Mouse (Mus musculus) forebrain, embryonic 12.5 days (tissue): ENCODE data around the gene Dab2. TPM values are rescaled to one million over a fixed set of nuclear protein-coding genes. Genes with fewer than 3 reads are reported as not detected.

Experiments used
- ATAC-seq: fragments of 200-750 bp; cut with Nextera tagmentation; 2 replicates; pipeline ENCODE4 v1.8.0; 2017; ENCODE audit warnings: moderate TSS enrichment; ENCODE audit not compliant: low FRiP score
- H3K27ac ChIP-seq: fragments of 300-500 bp; sonication (generic); 2 replicates; pipeline ENCODE4 v1.5.1; 2016; ENCODE audit warnings: mild to moderate bottlenecking
- H3K27me3 ChIP-seq: fragments of 300-500 bp; sonication (generic); 2 replicates; pipeline ENCODE4 v1.6.1; 2016; ENCODE audit warnings: mild to moderate bottlenecking
- H3K36me3 ChIP-seq: fragments of 300-500 bp; sonication (generic); replicated peaks from 2 replicates; pipeline ENCODE4 v1.6.1; 2016; ENCODE audit warnings: mild to moderate bottlenecking
- H3K4me1 ChIP-seq: fragments of 300-500 bp; sonication (generic); 2 replicates; pipeline ENCODE4 v1.6.1; 2016
- H3K4me2 ChIP-seq: fragments of 300-500 bp; sonication (generic); 2 replicates; pipeline ENCODE4 v1.6.1; 2016; ENCODE audit warnings: mild to moderate bottlenecking, moderate library complexity
- H3K4me3 ChIP-seq: fragments of 300-500 bp; sonication (generic); replicated peaks from 2 replicates; pipeline ENCODE4 v1.5.1; 2016; ENCODE audit warnings: mild to moderate bottlenecking
- H3K9ac ChIP-seq: fragments of 300-500 bp; sonication (generic); 2 replicates; pipeline ENCODE4 v1.6.1; 2016; ENCODE audit warnings: mild to moderate bottlenecking
- H3K9me3 ChIP-seq: fragments of 300-500 bp; sonication (generic); 2 replicates; pipeline ENCODE4 v1.6.1; 2016
- WGBS: fragments of 180-500 bp; shearing (Covaris S2); methylation state at CpG from one replicate; pipeline ENCODE4 v1.1.7; 2016; 5-methylcytosine and 5-hydroxymethylcytosine counted together
- polyA plus RNA-seq: library from polyadenylated mRNA; unstranded; fragments of >200 nt; fragmentation: Nextera tagmentation; extraction: Ambion mirVana; gene quantifications from 2 replicates; pipeline ENCODE4 v1.2.1, GENCODE M21; 2016

Dab2 gene
- polyA plus RNA-seq, 1 experiment from 2014 or later = 37.4 TPM

DNA sequence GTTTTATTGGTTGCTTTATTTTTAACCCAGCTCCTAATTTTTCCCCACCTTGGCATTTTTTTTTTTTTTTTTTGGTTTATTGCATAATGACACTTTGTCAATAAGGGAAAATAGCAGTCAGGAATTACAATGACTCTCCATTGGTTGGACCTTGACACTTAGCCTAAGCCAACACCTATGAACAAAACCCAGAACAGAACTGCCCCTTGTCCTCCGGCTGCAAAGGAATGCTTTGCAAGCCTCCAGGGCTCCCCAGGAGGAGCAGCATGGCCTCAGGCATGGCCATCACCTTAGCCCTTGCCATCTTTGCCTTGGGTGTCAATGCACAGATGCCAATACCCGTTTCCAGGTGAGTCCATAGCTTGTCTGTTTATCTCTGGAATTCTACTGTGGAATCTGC lies 145.5 kb downstream of the Dab2 start, which contains the start of gene C9:
TSS of gene C9 (plus strand) at position 193 of the 400 bp plus-strand sequence.
- no peak within 1 kb of the TSS for H3K4me2 ChIP-seq
- H3K4me1 ChIP-seq = peaks cover 10% of the 10 kb centered on the region
- no peak within 1 kb of the TSS for H3K9ac ChIP-seq
- ATAC-seq = no peak
- no peaks in the 10 kb centered on the region for H3K27me3 ChIP-seq
- H3K27ac ChIP-seq = no peak within 1 kb of the TSS
- 64% methylated on average over 2 of the region's 2 CpGs for WGBS
- H3K36me3 ChIP-seq = no peaks in the 10 kb centered on the region
- no peak within 1 kb of the TSS for H3K4me3 ChIP-seq
- no peaks in the 10 kb centered on the region for H3K9me3 ChIP-seq

DNA sequence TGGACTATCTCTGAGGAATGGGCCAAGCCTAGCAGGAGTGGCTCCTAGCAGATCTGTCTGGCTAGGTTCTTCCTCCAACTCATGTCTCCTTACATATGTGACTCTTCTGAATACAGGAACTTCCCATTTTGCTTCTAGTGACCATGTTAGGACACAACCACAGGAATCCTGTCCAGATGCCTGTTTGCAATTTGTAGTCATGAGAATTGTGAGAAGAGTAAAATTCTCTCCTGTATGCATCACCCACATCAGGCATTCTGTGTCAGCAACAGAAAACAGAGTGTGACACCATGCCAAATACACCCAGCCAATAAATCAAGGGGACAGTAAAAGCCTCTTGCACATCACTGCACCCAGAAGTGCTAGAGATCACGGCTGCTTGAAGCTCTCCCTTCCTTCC lies 146.6 kb downstream of the Dab2 start:
- Histone ChIP-seq H3K9ac (no peak overlapping the region), H3K27me3 (no peaks in the 10 kb centered on the region), H3K4me1 (peaks cover 10% of the 10 kb centered on the region), H3K4me3 (no peak overlapping the region), H3K36me3 (no peaks in the 10 kb centered on the region), H3K27ac (no peak overlapping the region), H3K9me3 (no peaks in the 10 kb centered on the region), H3K4me2 (no peak overlapping the region)
- ATAC-seq = no peak
- 75% methylated on average over 1 of the region's 1 CpGs for WGBS

DNA sequence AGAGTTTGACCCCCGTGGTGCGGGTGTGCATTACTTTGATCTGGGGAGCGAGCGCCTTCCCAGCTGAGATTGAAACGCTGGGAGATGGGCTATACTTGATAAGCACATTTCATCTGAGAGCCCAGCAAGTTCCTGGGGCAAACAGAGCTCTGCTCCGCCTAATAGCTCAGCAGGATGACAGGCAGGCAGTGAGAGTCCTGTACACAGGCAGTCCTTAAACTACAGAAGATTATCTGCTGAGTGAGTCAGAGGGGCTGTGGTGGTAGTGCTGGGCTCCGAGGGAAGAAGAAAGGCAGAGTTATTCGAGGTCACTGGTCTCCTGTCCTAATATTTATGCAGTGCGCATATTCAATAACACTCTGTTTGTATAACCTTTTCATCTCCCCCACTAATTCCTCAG lies 149.3 kb downstream of the Dab2 start:
- Histone ChIP-seq H3K4me3 (no peak overlapping the region), H3K9me3 (no peaks in the 10 kb centered on the region), H3K27me3 (no peaks in the 10 kb centered on the region), H3K27ac (no peak overlapping the region), H3K4me1 (peaks cover 10% of the 10 kb centered on the region), H3K9ac (no peak overlapping the region), H3K36me3 (no peaks in the 10 kb centered on the region), H3K4me2 (no peak overlapping the region)
- ATAC-seq = 0 out of 2 replicates have a peak, but pooled peaks have one; percentile 55
- 35% methylated on average over 9 of the region's 9 CpGs for WGBS

DNA sequence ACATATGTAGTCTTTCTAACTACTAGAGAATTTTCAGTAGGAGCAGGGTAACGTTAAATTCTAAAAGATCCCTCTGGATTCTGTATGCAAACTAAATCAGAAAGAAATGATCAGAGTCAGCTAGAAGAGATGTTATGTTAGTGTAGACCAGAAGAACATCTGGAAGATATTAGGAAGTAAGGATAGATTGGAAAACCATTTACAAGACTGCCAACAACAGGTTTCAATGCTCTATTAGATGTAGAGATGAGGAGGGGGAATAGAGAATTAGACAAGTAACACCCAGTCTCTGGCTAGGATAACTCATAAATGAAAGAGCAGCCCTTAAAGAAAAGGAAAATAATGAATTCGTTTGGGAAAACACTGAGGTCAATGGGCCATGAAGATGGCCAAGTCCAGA lies 154.9 kb downstream of the Dab2 start:
- Histone ChIP-seq H3K9ac (no peak overlapping the region), H3K9me3 (no peaks in the 10 kb centered on the region), H3K27ac (no peak overlapping the region), H3K36me3 (no peaks in the 10 kb centered on the region), H3K4me2 (no peak overlapping the region), H3K4me1 (no peaks in the 10 kb centered on the region), H3K4me3 (no peak overlapping the region), H3K27me3 (no peaks in the 10 kb centered on the region)
- WGBS = 77% methylated on average over 2 of the region's 2 CpGs
- ATAC-seq = no peak

DNA sequence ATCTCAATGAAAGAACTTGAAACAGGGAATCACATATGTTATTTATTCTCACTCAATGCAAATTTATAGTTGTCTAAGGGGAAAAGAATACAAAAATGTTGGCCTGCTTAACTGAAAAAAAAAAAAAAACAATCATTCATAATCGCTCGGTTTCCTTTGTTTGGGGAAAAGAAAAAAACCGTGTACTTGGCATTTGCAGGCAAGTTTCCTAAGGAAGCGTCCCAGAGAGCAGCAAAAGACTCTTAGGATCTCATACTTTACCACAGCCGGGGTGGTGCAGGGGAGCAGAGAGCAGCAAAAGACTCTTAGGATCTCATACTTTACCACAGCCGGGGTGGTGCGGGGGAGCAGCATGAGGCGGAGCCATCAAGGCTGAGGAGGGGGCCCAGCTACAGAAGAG lies 161.8 kb downstream of the Dab2 start:
- Histone ChIP-seq H3K4me3 (no peak overlapping the region), H3K4me2 (no peak overlapping the region), H3K9ac (no peak overlapping the region), H3K27me3 (no peaks in the 10 kb centered on the region), H3K4me1 (no peaks in the 10 kb centered on the region), H3K27ac (no peak overlapping the region), H3K9me3 (no peaks in the 10 kb centered on the region), H3K36me3 (no peaks in the 10 kb centered on the region)
- no peak for ATAC-seq
- 74% methylated on average over 8 of the region's 8 CpGs for WGBS

DNA sequence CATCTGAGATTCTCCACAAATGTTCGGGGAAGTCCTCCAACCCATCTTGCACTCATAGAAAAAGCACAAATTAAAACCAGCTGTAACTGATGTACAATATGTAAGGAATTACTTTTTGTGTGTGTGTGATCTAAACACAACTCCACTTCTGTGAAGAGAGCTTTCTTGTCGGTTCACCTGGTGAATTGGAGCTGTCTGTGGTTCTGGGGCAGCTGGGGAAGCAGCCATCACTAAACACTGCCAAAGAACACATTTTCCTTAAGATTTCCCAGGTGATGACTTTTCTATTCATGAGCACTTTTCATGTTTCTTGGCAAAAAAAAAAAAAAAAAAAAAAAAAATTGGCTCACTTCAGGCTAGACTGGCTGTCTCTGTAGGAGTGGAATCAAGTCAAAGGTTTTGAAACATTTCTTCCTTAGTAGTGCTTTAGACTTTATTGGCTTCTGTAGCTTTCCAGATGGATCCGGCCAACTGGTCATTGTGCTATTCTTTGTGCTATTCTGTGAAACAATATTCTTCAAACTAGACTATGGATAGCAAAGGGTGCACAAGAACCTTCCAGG lies 163.9 kb downstream of the Dab2 start:
- H3K4me1 ChIP-seq = no peaks in the 10 kb centered on the region
- no peaks in the 10 kb centered on the region for H3K36me3 ChIP-seq
- H3K9me3 ChIP-seq = no peaks in the 10 kb centered on the region
- WGBS = 86% methylated on average over 3 of the region's 3 CpGs
- H3K9ac ChIP-seq = no peak overlapping the region
- H3K27ac ChIP-seq = no peak overlapping the region
- no peak overlapping the region for H3K4me3 ChIP-seq
- no peaks in the 10 kb centered on the region for H3K27me3 ChIP-seq
- ATAC-seq = no peak
- H3K4me2 ChIP-seq = no peak overlapping the region

DNA sequence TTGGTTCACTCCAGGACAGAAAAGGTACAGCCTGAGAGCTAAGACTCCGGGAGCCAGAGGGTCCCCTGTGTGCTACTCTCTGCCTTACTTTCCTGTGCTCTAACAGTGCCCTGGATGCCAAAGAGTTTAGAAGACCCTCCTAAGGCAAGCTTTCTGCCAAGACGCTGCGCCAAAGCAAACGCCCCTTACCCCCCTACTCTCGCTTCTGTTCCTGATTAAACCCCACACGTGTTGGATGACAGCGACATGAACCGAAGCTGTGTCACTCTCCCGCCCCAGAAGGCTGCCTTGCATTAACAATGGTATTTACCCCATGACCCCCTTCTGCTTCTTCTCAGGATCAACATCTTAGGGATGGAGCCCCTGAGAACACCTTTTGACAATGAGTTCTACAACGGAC lies 167.4 kb downstream of the Dab2 start:
- Histone ChIP-seq H3K4me2 (no peak overlapping the region), H3K9ac (no peak overlapping the region), H3K9me3 (no peaks in the 10 kb centered on the region), H3K4me1 (no peaks in the 10 kb centered on the region), H3K36me3 (no peaks in the 10 kb centered on the region), H3K4me3 (no peak overlapping the region), H3K27me3 (no peaks in the 10 kb centered on the region), H3K27ac (no peak overlapping the region)
- no peak for ATAC-seq
- WGBS = 74% methylated on average over 10 of the region's 10 CpGs

DNA sequence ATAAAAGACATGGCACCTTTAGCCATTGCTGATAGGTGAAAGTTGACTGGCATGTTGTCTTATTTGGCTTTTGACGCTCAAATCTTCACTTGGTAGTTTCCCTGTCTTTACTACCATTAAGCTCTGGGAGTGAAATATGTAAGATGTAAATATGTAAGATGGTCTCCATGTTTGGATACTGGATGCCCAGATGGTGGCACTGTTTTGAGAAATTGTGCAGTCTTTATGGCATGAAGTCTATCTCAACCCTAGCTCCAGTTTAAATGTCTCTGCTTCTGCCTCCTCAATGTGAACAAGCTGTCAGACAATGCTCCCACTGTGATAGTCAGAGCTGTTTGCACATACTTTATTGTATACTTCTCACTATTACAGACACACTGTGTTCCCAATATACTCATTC lies 169.3 kb downstream of the Dab2 start:
- no peak overlapping the region for H3K4me2 ChIP-seq
- no peak overlapping the region for H3K9ac ChIP-seq
- H3K36me3 ChIP-seq = no peaks in the 10 kb centered on the region
- no peaks in the 10 kb centered on the region for H3K27me3 ChIP-seq
- 91% methylated on average over 1 of the region's 1 CpGs for WGBS
- H3K9me3 ChIP-seq = no peaks in the 10 kb centered on the region
- H3K4me3 ChIP-seq = no peak overlapping the region
- H3K27ac ChIP-seq = no peak overlapping the region
- H3K4me1 ChIP-seq = no peaks in the 10 kb centered on the region
- no peak for ATAC-seq

DNA sequence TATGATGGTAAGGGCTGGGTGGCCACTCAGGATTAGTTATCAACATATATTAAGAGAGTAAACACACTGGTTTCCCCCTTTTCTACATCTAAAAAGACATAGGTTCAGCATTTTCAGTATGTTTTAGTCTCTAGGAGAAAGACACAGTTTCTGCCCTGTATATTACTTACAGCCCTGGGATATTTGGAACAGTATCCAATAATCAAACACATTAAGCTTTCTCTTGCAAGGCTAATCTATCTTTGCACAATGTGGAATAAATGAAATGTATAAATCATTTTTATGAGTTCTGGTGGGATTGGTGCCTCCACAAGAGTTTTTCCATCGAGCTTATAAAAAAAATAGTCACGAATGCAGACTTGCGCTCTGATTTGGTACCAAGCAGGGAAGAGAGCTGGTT lies 169.8 kb downstream of the Dab2 start:
- WGBS = 96% methylated on average over 3 of the region's 3 CpGs
- ATAC-seq = no peak

DNA sequence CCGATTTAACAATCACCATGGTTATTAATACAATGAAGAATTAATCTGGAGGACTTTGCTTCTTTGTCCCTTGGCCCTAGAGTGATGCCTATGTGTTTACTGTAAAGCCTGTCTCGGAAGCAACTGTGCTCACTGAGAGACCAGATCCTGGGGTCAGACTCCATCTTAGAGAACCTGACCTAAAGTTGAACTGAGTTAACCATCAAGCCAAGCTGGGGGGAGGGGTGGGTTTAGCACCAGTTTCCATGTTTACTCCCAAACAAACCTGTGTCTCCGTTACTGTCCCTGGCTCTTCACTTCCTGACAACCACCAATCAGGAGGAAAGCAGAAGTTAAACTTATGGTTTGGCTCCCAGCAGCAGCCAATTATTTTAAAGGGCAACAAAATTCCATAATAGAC lies 184.0 kb downstream of the Dab2 start:
- Histone ChIP-seq H3K4me2 (no peak overlapping the region), H3K9ac (no peak overlapping the region)
- WGBS = 88% methylated on average over 3 of the region's 3 CpGs

More for the DNA sequence above, 169.8 kb downstream of the Dab2 start:
- Histone ChIP-seq H3K27ac (no peak overlapping the region), H3K4me1 (no peaks in the 10 kb centered on the region), H3K9ac (no peak overlapping the region), H3K9me3 (no peaks in the 10 kb centered on the region), H3K4me3 (no peak overlapping the region), H3K36me3 (no peaks in the 10 kb centered on the region), H3K4me2 (no peak overlapping the region), H3K27me3 (no peaks in the 10 kb centered on the region)

More for the DNA sequence above, 184.0 kb downstream of the Dab2 start:
- no peak overlapping the region for H3K27ac ChIP-seq
- no peak for ATAC-seq
- no peaks in the 10 kb centered on the region for H3K9me3 ChIP-seq
- no peaks in the 10 kb centered on the region for H3K4me1 ChIP-seq
- no peaks in the 10 kb centered on the region for H3K27me3 ChIP-seq
- no peaks in the 10 kb centered on the region for H3K36me3 ChIP-seq
- H3K4me3 ChIP-seq = no peak overlapping the region

Other genes starting within 250 kb of the Dab2 start
- gene C9, start 145.5 kb downstream of the Dab2 start, polyA plus RNA-seq = not detected in 2 replicates
- 3.2 and 4.2 TPM in 2 replicates for gene Fyb, start 223.1 kb downstream of the Dab2 start, polyA plus RNA-seq